Mouse (Mus musculus): Measurements from ENCODE around the gene Slc23a4.

Gene Slc23a4

GRCm38 (mm10) chr6:34913341-34914040 is 74.7 kb downstream of the Slc23a4 start:
- DNase-seq (ENCODE audit: low read depth, low spot score), result no peak

GRCm38 (mm10) chr6:34910371-34911219 is 77.6 kb downstream of the Slc23a4 start, which contains the start of gene Wdr91:
Wdr91 (minus strand) TSS chr6:34910876.
- DNase-seq (ENCODE audit: low read depth, low spot score), result peak; percentile 94

GRCm38 (mm10) chr6:34909631-34910345 is 78.4 kb downstream of the Slc23a4 start:
- DNase-seq (ENCODE audit: low read depth, low spot score), result peak; percentile 70

GRCm38 (mm10) chr6:34907696-34908260 is 80.4 kb downstream of the Slc23a4 start:
- DNase-seq (ENCODE audit: low read depth, low spot score), result no peak

- no peak for DNase-seq (ENCODE audit: low read depth, low spot score)
Observed at GRCm38 (mm10) chr6:34907121-34907614, 81.0 kb downstream of the Slc23a4 start.

GRCm38 (mm10) chr6:34906661-34907060 is 81.5 kb downstream of the Slc23a4 start:
- peak; percentile 36 for DNase-seq (ENCODE audit: low read depth, low spot score)

- no peak for DNase-seq (ENCODE audit: low read depth, low spot score)
Observed at GRCm38 (mm10) chr6:34906125-34906524, 82.1 kb downstream of the Slc23a4 start.

- no peak for DNase-seq (ENCODE audit: low read depth, low spot score)
Observed at GRCm38 (mm10) chr6:34904361-34904760, 83.8 kb downstream of the Slc23a4 start.

- no peak for DNase-seq (ENCODE audit: low read depth, low spot score)
Observed at GRCm38 (mm10) chr6:34903851-34904250, 84.4 kb downstream of the Slc23a4 start.

- no peak for DNase-seq (ENCODE audit: low read depth, low spot score)
Observed at GRCm38 (mm10) chr6:34903441-34903840, 84.8 kb downstream of the Slc23a4 start.

- DNase-seq (ENCODE audit: low read depth, low spot score), result no peak
Observed at GRCm38 (mm10) chr6:34902578-34902977, 85.6 kb downstream of the Slc23a4 start.

GRCm38 (mm10) chr6:34901911-34902444 is 86.2 kb downstream of the Slc23a4 start:
- DNase-seq (ENCODE audit: low read depth, low spot score), result peak; percentile 74

- peak; percentile 43 for DNase-seq (ENCODE audit: low read depth, low spot score)
Observed at GRCm38 (mm10) chr6:34900990-34901389, 87.2 kb downstream of the Slc23a4 start.

GRCm38 (mm10) chr6:34899127-34899526 is 89.1 kb downstream of the Slc23a4 start:
- DNase-seq (ENCODE audit: low read depth, low spot score), result no peak

GRCm38 (mm10) chr6:34896168-34896780 is 91.9 kb downstream of the Slc23a4 start:
- no peak for DNase-seq (ENCODE audit: low read depth, low spot score)

GRCm38 (mm10) chr6:34895569-34895968 is 92.6 kb downstream of the Slc23a4 start:
- peak; percentile 48 for DNase-seq (ENCODE audit: low read depth, low spot score)
